Mouse (Mus musculus): ENCODE measurements around the gene Abcc5. TPM values are rescaled to one million over a fixed set of nuclear protein-coding genes. Genes with fewer than 3 reads are reported as not detected.

Gene Abcc5
- polyA plus RNA-seq, 1 experiment: 56.0 TPM

GRCm38 (mm10) chr16:20315266-20315665, 110.9 kb downstream of the Abcc5 start:
- no peaks in the 10 kb centered on the region for H3K27me3 ChIP-seq (replicated peaks; ENCODE audit: control insufficient read depth, insufficient read depth, low read length)
- DNase-seq: no peak
- H3K36me3 ChIP-seq (ENCODE audit: control insufficient read depth, insufficient read depth, low read length): no peaks in the 10 kb centered on the region
- no peaks in the 10 kb centered on the region for H3K4me1 ChIP-seq (ENCODE audit: control insufficient read depth, insufficient read depth, low read length)
- TF ChIP-seq POLR2A (IDR thresholded peaks at IDR 0.05; ENCODE audit: low read depth, low read length): no peak
- TF ChIP-seq CTCF (conservative IDR thresholded peaks at IDR 0.05; ENCODE audit: insufficient read depth, insufficient read length, low read depth, low read length): no peak
- H3K27ac ChIP-seq (ENCODE audit: insufficient read depth, low read depth, low read length): no peak overlapping the region
- whole genome bisulfite sequencing: 84% methylated on average over 4 of the region's 4 CpGs
- H3K4me3 ChIP-seq (ENCODE audit: insufficient read depth, low read depth, low read length): no peak overlapping the region

- no peak overlapping the region for H3K4me3 ChIP-seq (ENCODE audit: insufficient read depth, low read depth, low read length)
- no peak for DNase-seq
- TF ChIP-seq POLR2A (IDR thresholded peaks at IDR 0.05; ENCODE audit: low read depth, low read length) (no peak), CTCF (conservative IDR thresholded peaks at IDR 0.05; ENCODE audit: insufficient read depth, insufficient read length, low read depth, low read length) (no peak)
- H3K4me1 ChIP-seq (ENCODE audit: control insufficient read depth, insufficient read depth, low read length): no peaks in the 10 kb centered on the region
- no peaks in the 10 kb centered on the region for H3K36me3 ChIP-seq (ENCODE audit: control insufficient read depth, insufficient read depth, low read length)
- no peaks in the 10 kb centered on the region for H3K27me3 ChIP-seq (replicated peaks; ENCODE audit: control insufficient read depth, insufficient read depth, low read length)
- 64% methylated on average over 14 of the region's 14 CpGs for WGBS
- no peak overlapping the region for H3K27ac ChIP-seq (ENCODE audit: insufficient read depth, low read depth, low read length)
These were observed 113.9 kb downstream of the Abcc5 start for GRCm38 (mm10) chr16:20312272-20312671.

GRCm38 (mm10) chr16:20301770-20302649, 124.2 kb downstream of the Abcc5 start, which contains the start of gene Parl:
Gene Parl, minus strand, starts transcription at chr16:20302387.
- Histone ChIP-seq H3K36me3 (ENCODE audit: control insufficient read depth, insufficient read depth, low read length) (no peaks in the 10 kb centered on the region), H3K4me3 (ENCODE audit: insufficient read depth, low read depth, low read length) (peak within 1 kb of the TSS; percentile 93), H3K27ac (ENCODE audit: insufficient read depth, low read depth, low read length) (peak within 1 kb of the TSS; percentile 71), H3K27me3 (replicated peaks; ENCODE audit: control insufficient read depth, insufficient read depth, low read length) (no peaks in the 10 kb centered on the region), H3K4me1 (ENCODE audit: control insufficient read depth, insufficient read depth, low read length) (peaks cover 12% of the 10 kb centered on the region)
- under 1% methylated on average over 52 of the region's 52 CpGs for WGBS
- peak; percentile 31 for TF ChIP-seq POLR2A (IDR thresholded peaks at IDR 0.05; ENCODE audit: low read depth, low read length)
- peak; percentile 80 for TF ChIP-seq CTCF (conservative IDR thresholded peaks at IDR 0.05; ENCODE audit: insufficient read depth, insufficient read length, low read depth, low read length)
- peak; percentile 88 for DNase-seq

GRCm38 (mm10) chr16:20300076-20300475, 126.1 kb downstream of the Abcc5 start:
- DNase-seq: no peak
- Histone ChIP-seq H3K27ac (ENCODE audit: insufficient read depth, low read depth, low read length) (no peak overlapping the region), H3K36me3 (ENCODE audit: control insufficient read depth, insufficient read depth, low read length) (no peaks in the 10 kb centered on the region; the same call in 1 of the 2 replicates), H3K27me3 (replicated peaks; ENCODE audit: control insufficient read depth, insufficient read depth, low read length) (no peaks in the 10 kb centered on the region), H3K4me3 (ENCODE audit: insufficient read depth, low read depth, low read length) (no peak overlapping the region), H3K4me1 (ENCODE audit: control insufficient read depth, insufficient read depth, low read length) (peaks cover 12% of the 10 kb centered on the region)
- TF ChIP-seq POLR2A (IDR thresholded peaks at IDR 0.05; ENCODE audit: low read depth, low read length): no peak
- no peak for TF ChIP-seq CTCF (conservative IDR thresholded peaks at IDR 0.05; ENCODE audit: insufficient read depth, insufficient read length, low read depth, low read length)
- WGBS: 94% methylated on average over 2 of the region's 2 CpGs

Other genes with a start within 250 kb of the Abcc5 start
- gene Map6d1, start 185.0 kb downstream of the Abcc5 start, polyA plus RNA-seq (2012; rRNA removed): 0.07 and 0.11 TPM in 2 replicates
- 52.0 and 61.0 TPM in 2 replicates for gene Parl, start 124.0 kb downstream of the Abcc5 start, polyA plus RNA-seq (2012; rRNA removed)
- 0.20 and 0.22 TPM in 2 replicates for gene Cyp2ab1, start 101.0 kb downstream of the Abcc5 start, polyA plus RNA-seq (2012; rRNA removed)
- 30.4 and 33.9 TPM in 2 replicates for gene Eif2b5, start 72.4 kb upstream of the Abcc5 start, polyA plus RNA-seq (2012; rRNA removed)
- gene Dvl3, start 90.6 kb upstream of the Abcc5 start, polyA plus RNA-seq (2012; rRNA removed): 33.5 and 37.4 TPM in 2 replicates
- gene Ap2m1, start 109.1 kb upstream of the Abcc5 start, polyA plus RNA-seq (2012; rRNA removed): 639 and 682 TPM in 2 replicates
- 39.0 and 45.1 TPM in 2 replicates for gene Abcf3, start 122.2 kb upstream of the Abcc5 start, polyA plus RNA-seq (2012; rRNA removed)
- 0.14 and 0.33 TPM in 2 replicates for gene Vwa5b2, start 163.1 kb upstream of the Abcc5 start, polyA plus RNA-seq (2012; rRNA removed)
- 16.4 and 18.1 TPM in 2 replicates for gene Eef1akmt4, start 185.2 kb upstream of the Abcc5 start, polyA plus RNA-seq (2012; rRNA removed)
- gene Gm49333, start 185.2 kb upstream of the Abcc5 start, polyA plus RNA-seq (2012; rRNA removed): 0.30 TPM in 1 of 2 replicates, not detected in the other
- gene Alg3, start 185.3 kb upstream of the Abcc5 start, polyA plus RNA-seq (2012; rRNA removed): 21.8 and 23.2 TPM in 2 replicates
- 5.4 and 5.8 TPM in 2 replicates for gene Camk2n2, start 194.9 kb upstream of the Abcc5 start, polyA plus RNA-seq (2012; rRNA removed)
- 0.37 TPM in 1 of 2 replicates, not detected in the other for gene Ece2, start 203.4 kb upstream of the Abcc5 start, polyA plus RNA-seq (2012; rRNA removed)
- gene Psmd2, start 225.3 kb upstream of the Abcc5 start, polyA plus RNA-seq (2012; rRNA removed): 90.4 and 96.9 TPM in 2 replicates
- gene Eif4g1, start 241.9 kb upstream of the Abcc5 start, polyA plus RNA-seq (2012; rRNA removed): 262 and 316 TPM in 2 replicates